Comparison of ENCODE assay signal across 8 mouse cellular contexts in the genomic region with DNA sequence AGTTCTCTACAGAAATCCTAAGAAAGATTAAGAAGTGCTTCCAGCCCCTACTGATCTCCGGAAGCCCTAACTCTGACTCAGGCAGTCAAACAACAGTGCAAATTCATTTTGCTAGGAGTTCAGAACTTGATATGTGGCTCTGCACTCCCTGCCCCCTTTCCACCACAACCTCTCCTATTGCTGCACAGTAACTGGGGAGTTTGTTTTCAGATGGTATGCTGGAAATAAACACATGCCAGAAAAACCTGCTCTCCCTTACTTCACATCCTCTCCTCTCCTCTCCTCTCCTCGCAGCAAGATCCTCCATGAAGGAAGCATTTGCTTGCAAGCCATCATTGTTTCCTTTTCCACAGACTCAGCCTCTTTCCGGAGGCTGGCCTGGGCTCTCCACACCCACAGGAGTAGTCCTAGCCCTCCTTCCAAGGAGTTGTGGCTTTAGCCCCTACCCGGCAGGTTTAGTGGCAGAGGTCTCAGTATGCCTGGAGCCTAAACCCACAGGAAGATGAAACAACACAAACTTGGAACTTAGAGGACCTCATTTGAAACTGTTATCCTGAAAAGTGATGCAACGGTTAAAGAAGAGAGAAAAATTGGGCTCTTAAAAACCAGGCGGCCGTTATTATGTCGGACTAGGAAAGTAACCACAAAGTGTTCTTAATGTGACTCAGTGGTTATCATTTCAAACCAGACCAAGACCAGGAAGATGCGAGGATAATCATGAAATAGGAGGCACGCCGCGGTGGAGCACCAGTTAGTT. TPM values are rescaled to one million over a fixed set of nuclear protein-coding genes. Genes with fewer than 3 reads are reported as not detected.
DNase-seq lines count a peak whose midpoint lies in the region; ATAC-seq and TF ChIP-seq lines count a peak whose summit lies in the region.

No protein-coding gene starts in this region.

- ATAC-seq in lung, postnatal 0 days = no peak
- ATAC-seq in kidney, postnatal 0 days (replicated peaks; ENCODE audit: low FRiP score, low read depth) = no peak; the same call in 1 of the 2 replicates
- ATAC-seq in frontal cortex, adult (ENCODE audit: low TSS enrichment) = no peak

- no peaks in the 10 kb centered on the region for H3K36me3 ChIP-seq in lung, postnatal 0 days (ENCODE audit: insufficient read depth, low read length)
- no peaks in the 10 kb centered on the region for H3K36me3 ChIP-seq in kidney, postnatal 0 days (ENCODE audit: insufficient read depth, low read length)
- H3K36me3 ChIP-seq in small intestine, adult 2 months (ENCODE audit: control insufficient read depth, insufficient read depth, low read length) = no peaks in the 10 kb centered on the region

- TF ChIP-seq POLR2A in small intestine, adult 2 months (IDR thresholded peaks at IDR 0.05; ENCODE audit: low read depth, low read length) = no peak

- intact Hi-C loops in gastrocnemius, adult 2 months (cut with DNase I) = loop anchor here (5.0 kb wide), 1 partner anchor 45 kb away; a partner anchor contains a TSS

- H3K4me2 ChIP-seq in lung, postnatal 0 days (replicated peaks; ENCODE audit: low read depth, low read length) = no peak overlapping the region
- peak overlapping the region; percentile 17; the same call in 1 of the 2 replicates for H3K4me2 ChIP-seq in kidney, postnatal 0 days (ENCODE audit: low read length)

- no peaks in the 10 kb centered on the region; the same call in 1 of the 2 replicates for H3K4me1 ChIP-seq in lung, postnatal 0 days (ENCODE audit: insufficient read depth, low read depth, low read length)
- H3K4me1 ChIP-seq in kidney, postnatal 0 days (replicated peaks; ENCODE audit: insufficient read depth, low read length) = no peaks in the 10 kb centered on the region
- H3K4me1 ChIP-seq in small intestine, adult 2 months (ENCODE audit: control insufficient read depth, insufficient read depth, insufficient read length, low read length) = no peaks in the 10 kb centered on the region

- H3K27ac ChIP-seq in lung, postnatal 0 days (ENCODE audit: low read length) = no peak overlapping the region
- peak overlapping the region; percentile 81 for H3K27ac ChIP-seq in gastrocnemius, adult 2 months
- peak overlapping the region; percentile 90 for H3K27ac ChIP-seq in kidney, postnatal 0 days
- H3K27ac ChIP-seq in small intestine, adult 2 months (ENCODE audit: insufficient read depth, low read depth, low read length) = peak overlapping the region; percentile 74

- DNase-seq in lung, postnatal 0 days (ENCODE audit: low spot score) = peak; percentile 31
- DNase-seq in lung, postnatal 25 days (ENCODE audit: low spot score) = no peak
- DNase-seq in gastrocnemius, adult 2 months = peak; percentile 57
- peak; percentile 75 for DNase-seq in kidney, postnatal 0 days (ENCODE audit: low spot score)
- no peak for DNase-seq in layer of hippocampus, adult 9-11 months
- DNase-seq in MN1 (ENCODE audit: low spot score) = no peak

- no peak for TF ChIP-seq CTCF in lung, postnatal 0 days (IDR thresholded peaks at IDR 0.05)
- no peak for TF ChIP-seq CTCF in gastrocnemius, adult 2 months (IDR thresholded peaks at IDR 0.05)
- no peak for TF ChIP-seq CTCF in kidney, postnatal 0 days (IDR thresholded peaks at IDR 0.05; ENCODE audit: low read depth)
- TF ChIP-seq CTCF in small intestine, adult 2 months (IDR thresholded peaks at IDR 0.05; ENCODE audit: extremely low read depth, insufficient read length, insufficient replicate concordance, low read depth, low read length) = no peak

- TF ChIP-seq EP300 in lung, postnatal 0 days (IDR thresholded peaks at IDR 0.05) = no peak

- H3K9ac ChIP-seq in lung, postnatal 0 days (replicated peaks; ENCODE audit: low read depth) = no peak overlapping the region
- no peak overlapping the region for H3K9ac ChIP-seq in kidney, postnatal 0 days (ENCODE audit: low read depth, low read length)

- no peaks in the 10 kb centered on the region for H3K27me3 ChIP-seq in lung, postnatal 0 days (replicated peaks; ENCODE audit: insufficient read depth, low read length)
- H3K27me3 ChIP-seq in kidney, postnatal 0 days (ENCODE audit: insufficient read depth, low read length) = no peaks in the 10 kb centered on the region
- H3K27me3 ChIP-seq in small intestine, adult 2 months (ENCODE audit: control insufficient read depth, insufficient read depth, low read length) = no peaks in the 10 kb centered on the region

- H3K4me3 ChIP-seq in lung, postnatal 0 days (ENCODE audit: low read depth, low read length) = no peak overlapping the region
- peak overlapping the region; percentile 50 for H3K4me3 ChIP-seq in gastrocnemius, adult 2 months
- no peak overlapping the region for H3K4me3 ChIP-seq in kidney, postnatal 0 days (replicated peaks; ENCODE audit: low read depth, low read length)
- no peak overlapping the region for H3K4me3 ChIP-seq in small intestine, adult 2 months (ENCODE audit: low read depth, low read length)

- H3K9me3 ChIP-seq in lung, postnatal 0 days (ENCODE audit: low read length) = no peaks in the 10 kb centered on the region
- no peaks in the 10 kb centered on the region for H3K9me3 ChIP-seq in kidney, postnatal 0 days (replicated peaks; ENCODE audit: low read length)

- WGBS in lung, postnatal 0 days = 44% methylated on average over 12 of the region's 12 CpGs
- 39% methylated on average over 12 of the region's 12 CpGs for WGBS in kidney, postnatal 0 days
- WGBS in small intestine, adult 2 months = 59% methylated on average over 12 of the region's 12 CpGs

RNA-seq across cellular contexts. Expression of a gene that starts 47.7 kb away (rescaled TPM):
- 349 and 355 TPM in 2 replicates for polyA plus RNA-seq in lung, postnatal 0 days (2015; fragmentation: Nextera tagmentation; extraction: Ambion mirVana)
- 100 to 1,000 TPM; 127 to 394 TPM for total RNA-seq in gastrocnemius, adult 2 months (2021)
- polyA plus RNA-seq in kidney, postnatal 0 days (2015; fragmentation: Nextera tagmentation; extraction: Ambion mirVana) = 306 and 344 TPM in 2 replicates
- polyA plus RNA-seq in small intestine, adult 2 months (2012; rRNA removed) = 31.8 and 39.8 TPM in 2 replicates

Comparison
In these comparisons a context has a peak if more than half of its experiments do, and no peak if none do; other contexts are left out.
1. DNase-seq: peak in lung, postnatal 0 days (single experiment), gastrocnemius, adult 2 months (single experiment) and kidney, postnatal 0 days (single experiment); none in lung, postnatal 25 days (single experiment), layer of hippocampus, adult 9-11 months (single experiment) and MN1 (single experiment).